Mouse (Mus musculus): Measurements from ENCODE around the gene Slc7a5.

- TF ChIP-seq CTCF (conservative IDR thresholded peaks at IDR 0.05; ENCODE audit: low read length) = no peak
- no peak for TF ChIP-seq POU5F1 (IDR thresholded peaks at IDR 0.05; ENCODE audit: borderline replicate concordance, low read length)
Observed at GRCm38 (mm10) chr8:121849303-121849702, 58.2 kb downstream of the Slc7a5 start.

All from E14TG2a.4 (cell line).